Mouse (Mus musculus): ENCODE data around the gene Pik3ap1.

- TF ChIP-seq CTCF (IDR thresholded peaks at IDR 0.05), result no peak
- no peak for TF ChIP-seq EP300 (IDR thresholded peaks at IDR 0.05)
These were observed 81.0 kb downstream of the Pik3ap1 start for GRCm38 (mm10) chr19:41303933-41304332.
